Mouse (Mus musculus) liver, embryonic 13.5 days (tissue): ENCODE results near the gene B3galt2. TPM values are rescaled to one million over a fixed set of nuclear protein-coding genes. Genes with fewer than 3 reads are reported as not detected.

Source experiments
- ATAC-seq: fragments of 200-750 bp; cut with Nextera tagmentation; 2 replicates; pipeline ENCODE4 v1.8.0; 2017; ENCODE audit warnings: low read depth, mild to moderate bottlenecking, moderate number of reproducible peaks, moderate library complexity
- DNase-seq: peaks from one replicate; pipeline ENCODE4 v3.0.0; 2022
- H3K27ac ChIP-seq: fragments of 300-500 bp; sonication (generic); 2 replicates; pipeline ENCODE4 v1.5.1; 2015; ENCODE audit warnings: moderate library complexity, mild to moderate bottlenecking, inconsistent platforms
- H3K27me3 ChIP-seq: fragments of 300-500 bp; sonication (generic); 2 replicates; pipeline ENCODE4 v1.6.1; 2015; ENCODE audit warnings: mild to moderate bottlenecking, inconsistent platforms
- H3K36me3 ChIP-seq: fragments of 300-500 bp; sonication (generic); 2 replicates; pipeline ENCODE4 v1.6.1; 2015; ENCODE audit warnings: mild to moderate bottlenecking, inconsistent platforms
- H3K4me1 ChIP-seq: fragments of 300-500 bp; sonication (generic); replicated peaks from 2 replicates; pipeline ENCODE4 v1.6.1; 2015; ENCODE audit warnings: inconsistent platforms
- H3K4me2 ChIP-seq: fragments of 300-500 bp; sonication (generic); 2 replicates; pipeline ENCODE4 v1.6.1; 2015; ENCODE audit warnings: inconsistent platforms, mild to moderate bottlenecking, moderate library complexity
- H3K4me3 ChIP-seq: fragments of 300-500 bp; sonication (generic); replicated peaks from 2 replicates; pipeline ENCODE4 v1.5.1; 2015; ENCODE audit warnings: mild to moderate bottlenecking, inconsistent platforms
- H3K9ac ChIP-seq: fragments of 300-500 bp; sonication (generic); 2 replicates; pipeline ENCODE4 v1.6.1; 2015; ENCODE audit warnings: mild to moderate bottlenecking, inconsistent platforms
- H3K9me3 ChIP-seq: fragments of 300-500 bp; sonication (generic); replicated peaks from 2 replicates; pipeline ENCODE4 v1.6.1; 2016; ENCODE audit warnings: inconsistent platforms
- WGBS: fragments of 180-500 bp; shearing (Covaris S2); methylation state at CpG from one replicate; pipeline ENCODE4 v1.1.7; 2015; ENCODE audit not compliant: insufficient replicate concordance; 5-methylcytosine and 5-hydroxymethylcytosine counted together
- polyA plus RNA-seq: library from polyadenylated mRNA; unstranded; fragments of >200 nt; fragmentation: Nextera tagmentation; extraction: Ambion mirVana; gene quantifications from 2 replicates; pipeline ENCODE4 v1.2.1, GENCODE M21; 2015

Gene B3galt2
- polyA plus RNA-seq, 1 experiment from 2014 or later, result 0.09 TPM

DNA sequence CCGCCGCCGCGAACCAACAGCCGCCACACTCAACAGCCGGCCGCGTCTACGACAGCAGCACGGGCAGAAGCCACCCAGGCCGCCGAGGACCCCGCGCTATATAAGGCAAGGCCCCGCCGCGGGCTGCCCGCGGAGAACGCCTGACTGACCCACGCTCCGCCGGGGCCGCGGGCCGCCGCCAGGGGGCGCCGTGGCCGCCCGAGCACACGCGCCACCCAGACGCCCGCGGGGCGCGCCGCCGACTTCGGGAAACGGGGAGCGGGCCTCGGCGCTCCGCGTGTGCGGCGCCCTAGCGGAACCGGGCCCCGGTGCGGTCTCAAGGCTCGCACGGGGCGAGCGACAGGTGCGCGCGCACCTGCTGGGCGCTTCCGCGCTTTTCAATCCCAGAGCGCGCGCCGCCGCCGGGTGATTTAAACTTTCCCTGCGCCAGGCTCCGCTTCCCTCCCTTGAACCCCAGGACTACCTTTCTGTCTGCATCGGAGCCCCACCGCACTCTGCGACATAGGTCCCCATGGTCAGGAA, 62.3 kb downstream of the B3galt2 start, which contains the start of gene Cdc73:
TSS of gene Cdc73 (minus strand) at position 153 of the 522 bp plus-strand sequence.
- no peaks in the 10 kb centered on the region for H3K9me3 ChIP-seq
- under 1% methylated on average over 74 of the region's 74 CpGs for WGBS
- H3K27ac ChIP-seq, result peak within 1 kb of the TSS; percentile 95
- peak within 1 kb of the TSS; percentile 90 for H3K4me2 ChIP-seq
- peaks cover 27% of the 10 kb centered on the region for H3K4me1 ChIP-seq
- no peaks in the 10 kb centered on the region for H3K27me3 ChIP-seq
- H3K9ac ChIP-seq, result peak within 1 kb of the TSS; percentile 94
- H3K36me3 ChIP-seq, result peaks cover 7% of the 10 kb centered on the region
- H3K4me3 ChIP-seq, result peak within 1 kb of the TSS; percentile 90
- ATAC-seq (peak; percentile 99), DNase-seq (peak; percentile 89)

Other genes with a start within 250 kb of the B3galt2 start
- gene Cdc73, start 62.2 kb downstream of the B3galt2 start, polyA plus RNA-seq, result 14.7 and 19.0 TPM in 2 replicates
- 72.3 and 82.8 TPM in 2 replicates for gene Glrx2, start 75.7 kb downstream of the B3galt2 start, polyA plus RNA-seq
- gene Trove2, start 136.4 kb downstream of the B3galt2 start, polyA plus RNA-seq, result 1.9 and 2.9 TPM in 2 replicates
- gene Uchl5, start 136.6 kb downstream of the B3galt2 start, polyA plus RNA-seq, result 106 and 118 TPM in 2 replicates